Mouse (Mus musculus) forebrain, embryonic 15.5 days (tissue): ENCODE measurements around the gene Id2. TPM values are rescaled to one million over a fixed set of nuclear protein-coding genes. Genes with fewer than 3 reads are reported as not detected.
A peak's percentile ranks its signal among the peaks of the same experiment; 100 is the strongest.

Source experiments
- ATAC-seq: fragments of 200-750 bp; cut with Nextera tagmentation; replicated peaks from 2 replicates; pipeline ENCODE4 v1.8.0; 2017; ENCODE audit warnings: mild to moderate bottlenecking, moderate TSS enrichment, moderate library complexity
- H3K27ac ChIP-seq: fragments of 300-500 bp; sonication (generic); replicated peaks from 2 replicates; pipeline ENCODE4 v1.5.1; 2015; ENCODE audit warnings: mild to moderate bottlenecking, inconsistent platforms
- H3K27me3 ChIP-seq: fragments of 300-500 bp; sonication (generic); 2 replicates; pipeline ENCODE4 v1.6.1; 2015; ENCODE audit warnings: inconsistent platforms
- H3K36me3 ChIP-seq: fragments of 300-500 bp; sonication (generic); 2 replicates; pipeline ENCODE4 v1.6.1; 2015; ENCODE audit warnings: mild to moderate bottlenecking, inconsistent platforms
- H3K4me1 ChIP-seq: fragments of 300-500 bp; sonication (generic); 2 replicates; pipeline ENCODE4 v1.6.1; 2015; ENCODE audit warnings: inconsistent platforms
- H3K4me2 ChIP-seq: fragments of 300-500 bp; sonication (generic); replicated peaks from 2 replicates; pipeline ENCODE4 v1.6.1; 2015; ENCODE audit warnings: mild to moderate bottlenecking, inconsistent platforms
- H3K4me3 ChIP-seq: fragments of 300-500 bp; sonication (generic); 2 replicates; pipeline ENCODE4 v1.5.1; 2015; ENCODE audit warnings: mild to moderate bottlenecking, inconsistent platforms
- H3K9ac ChIP-seq: fragments of 300-500 bp; sonication (generic); replicated peaks from 2 replicates; pipeline ENCODE4 v1.6.1; 2015; ENCODE audit warnings: mild to moderate bottlenecking, inconsistent platforms
- H3K9me3 ChIP-seq: fragments of 300-500 bp; sonication (generic); 2 replicates; pipeline ENCODE4 v1.6.1; 2016; ENCODE audit warnings: inconsistent platforms
- WGBS: fragments of 180-500 bp; shearing (Covaris S2); methylation state at CpG from one replicate; pipeline ENCODE4 v1.1.7; 2015; ENCODE audit warnings: mixed read lengths; 5-methylcytosine and 5-hydroxymethylcytosine counted together
- polyA plus RNA-seq: library from polyadenylated mRNA; unstranded; fragments of >200 nt; fragmentation: Nextera tagmentation; extraction: Ambion mirVana; gene quantifications from 2 replicates; pipeline ENCODE4 v1.2.1, GENCODE M21; 2015

Gene Id2
- polyA plus RNA-seq, 1 experiment from 2014 or later, result 581 TPM

GRCm38 (mm10) chr12:25060901-25061300, 36.0 kb downstream of the Id2 start:
- Histone ChIP-seq H3K4me1 (peaks cover 13% of the 10 kb centered on the region), H3K9ac (no peak overlapping the region), H3K27ac (no peak overlapping the region), H3K9me3 (no peaks in the 10 kb centered on the region), H3K4me2 (no peak overlapping the region), H3K27me3 (no peaks in the 10 kb centered on the region), H3K36me3 (peaks cover 39% of the 10 kb centered on the region), H3K4me3 (no peak overlapping the region)
- 46% methylated on average over 7 of the region's 7 CpGs for WGBS
- 0 out of 2 replicates have a peak, but pooled peaks have one; percentile 18 for ATAC-seq

- Histone ChIP-seq H3K36me3 (peaks cover 42% of the 10 kb centered on the region), H3K4me2 (no peak overlapping the region), H3K27ac (peak overlapping the region; percentile 31; the same call in 1 of the 2 replicates), H3K4me1 (peaks cover 13% of the 10 kb centered on the region), H3K4me3 (no peak overlapping the region), H3K27me3 (no peaks in the 10 kb centered on the region), H3K9ac (no peak overlapping the region), H3K9me3 (no peaks in the 10 kb centered on the region)
- peak; percentile 42; the same call in 1 of the 2 replicates for ATAC-seq
- WGBS, result 61% methylated on average over 9 of the region's 9 CpGs
Observed at GRCm38 (mm10) chr12:25059487-25060200, 37.3 kb downstream of the Id2 start.

DNA sequence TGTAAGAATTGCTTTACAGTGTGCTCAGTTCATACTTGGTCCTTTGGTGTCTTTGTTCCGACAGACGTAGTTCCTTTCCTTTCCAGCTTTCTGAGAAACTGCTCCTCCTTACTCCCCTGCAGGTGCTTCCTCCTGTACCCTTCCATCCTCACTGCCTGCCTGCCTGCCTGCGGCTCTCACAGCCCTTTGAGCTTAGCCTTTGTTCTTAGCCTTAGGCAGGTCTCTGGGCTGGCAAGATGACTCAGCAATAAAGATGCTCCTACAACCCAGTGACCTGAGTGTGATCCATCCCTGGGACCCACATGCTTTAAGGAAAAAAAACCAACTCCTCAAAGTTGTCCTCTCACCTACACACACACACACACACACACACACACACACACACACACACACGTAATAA, 42.0 kb downstream of the Id2 start:
- Histone ChIP-seq H3K4me3 (no peak overlapping the region), H3K27me3 (no peaks in the 10 kb centered on the region), H3K9me3 (no peaks in the 10 kb centered on the region), H3K4me1 (peaks cover 7% of the 10 kb centered on the region; the same call in 1 of the 2 replicates), H3K27ac (no peak overlapping the region), H3K36me3 (peaks cover 73% of the 10 kb centered on the region), H3K9ac (no peak overlapping the region), H3K4me2 (no peak overlapping the region)
- ATAC-seq, result 0 out of 2 replicates have a peak, but pooled peaks have one; percentile 21
- WGBS, result 62% methylated on average over 4 of the region's 4 CpGs

DNA sequence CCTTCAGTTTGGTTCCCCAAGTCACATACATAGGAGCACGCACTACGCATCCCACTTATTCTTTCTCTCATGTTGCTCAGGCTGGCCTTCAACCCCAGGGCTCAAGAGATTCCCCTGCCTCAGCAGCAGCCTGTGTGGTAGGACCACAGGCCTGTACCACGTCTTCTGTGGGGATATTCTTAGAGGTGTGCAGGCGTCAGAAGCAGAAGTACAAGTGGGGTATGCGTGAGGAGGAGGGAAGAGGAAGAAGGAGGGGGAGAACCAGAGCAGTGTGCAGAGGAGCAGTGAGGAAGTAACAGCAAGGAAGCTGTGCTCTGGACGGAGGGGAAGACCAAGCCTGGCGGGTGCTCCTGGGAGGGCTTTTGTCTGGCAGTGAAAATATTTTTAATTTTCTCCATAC, 42.4 kb downstream of the Id2 start:
- no peaks in the 10 kb centered on the region for H3K9me3 ChIP-seq
- H3K36me3 ChIP-seq, result peaks cover 70% of the 10 kb centered on the region
- peaks cover 5% of the 10 kb centered on the region; the same call in 1 of the 2 replicates for H3K4me1 ChIP-seq
- no peak overlapping the region for H3K4me3 ChIP-seq
- no peak overlapping the region for H3K27ac ChIP-seq
- ATAC-seq, result peak; percentile 53
- H3K9ac ChIP-seq, result no peak overlapping the region
- H3K4me2 ChIP-seq, result no peak overlapping the region
- H3K27me3 ChIP-seq, result no peaks in the 10 kb centered on the region
- WGBS, result 84% methylated on average over 7 of the region's 7 CpGs

DNA sequence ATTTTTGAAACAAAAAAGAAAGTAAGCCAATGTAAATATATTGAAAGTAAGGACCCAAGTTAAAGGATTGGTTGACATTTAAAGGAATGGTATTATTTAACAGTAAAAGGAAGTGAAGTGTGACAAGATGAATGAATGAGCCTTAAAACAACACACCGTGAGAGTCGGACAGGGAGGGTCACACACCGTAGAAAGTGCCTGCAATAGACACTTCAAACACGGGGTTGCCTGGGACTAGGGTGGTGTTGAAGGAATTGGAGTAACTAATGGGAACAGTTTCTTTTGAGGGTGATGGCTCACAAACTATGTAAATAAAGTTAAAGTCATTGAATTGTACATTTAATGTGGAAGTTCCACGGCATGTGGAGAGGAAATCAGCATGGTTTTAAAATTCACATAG, 47.7 kb downstream of the Id2 start:
- Histone ChIP-seq H3K4me1 (no peaks in the 10 kb centered on the region), H3K9me3 (no peaks in the 10 kb centered on the region), H3K36me3 (peaks cover 36% of the 10 kb centered on the region), H3K4me3 (no peak overlapping the region), H3K4me2 (no peak overlapping the region), H3K9ac (no peak overlapping the region), H3K27me3 (no peaks in the 10 kb centered on the region), H3K27ac (no peak overlapping the region)
- ATAC-seq, result no peak
- 80% methylated on average over 5 of the region's 5 CpGs for WGBS

- Histone ChIP-seq H3K4me3 (no peak overlapping the region), H3K27me3 (no peaks in the 10 kb centered on the region), H3K9me3 (no peaks in the 10 kb centered on the region), H3K9ac (no peak overlapping the region), H3K4me1 (no peaks in the 10 kb centered on the region), H3K4me2 (no peak overlapping the region), H3K27ac (no peak overlapping the region), H3K36me3 (peaks cover 35% of the 10 kb centered on the region; the same call in 1 of the 2 replicates)
- WGBS, result 95% methylated on average over 4 of the region's 4 CpGs
- ATAC-seq, result no peak
Observed at GRCm38 (mm10) chr12:25044579-25044978, 52.4 kb downstream of the Id2 start.

DNA sequence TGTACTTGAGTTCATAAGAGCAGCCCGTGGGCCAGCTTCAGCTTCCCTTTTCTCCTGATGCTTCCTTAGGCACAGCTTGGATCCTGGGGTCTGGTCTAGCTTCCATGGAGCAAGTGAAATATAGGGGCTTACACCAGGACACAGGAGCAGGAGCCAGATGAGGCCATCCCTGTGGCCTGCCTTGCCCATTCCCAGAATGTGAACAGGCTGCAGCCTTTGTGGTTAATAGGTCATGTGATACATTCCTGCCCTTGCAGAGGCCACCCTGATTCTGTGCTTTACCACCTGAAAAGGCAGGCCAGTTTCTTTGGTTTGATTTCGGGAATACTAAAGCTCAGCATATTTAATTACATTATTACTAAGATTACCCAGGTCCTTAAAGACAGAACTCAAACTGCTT, 52.9 kb downstream of the Id2 start:
- H3K27ac ChIP-seq, result no peak overlapping the region
- H3K27me3 ChIP-seq, result no peaks in the 10 kb centered on the region
- no peak for ATAC-seq
- no peak overlapping the region for H3K9ac ChIP-seq
- 94% methylated on average over 2 of the region's 2 CpGs for WGBS
- H3K4me3 ChIP-seq, result no peak overlapping the region
- H3K36me3 ChIP-seq, result peaks cover 36% of the 10 kb centered on the region; the same call in 1 of the 2 replicates
- no peaks in the 10 kb centered on the region for H3K9me3 ChIP-seq
- no peaks in the 10 kb centered on the region for H3K4me1 ChIP-seq
- H3K4me2 ChIP-seq, result no peak overlapping the region

Other genes with a start within 250 kb of the Id2 start
- 141 and 143 TPM in 2 replicates for gene Kidins220, start 122.2 kb downstream of the Id2 start, polyA plus RNA-seq